Mouse (Mus musculus): ENCODE data around the gene Lig1.
"Not testable (repeated sequence)": the region's sequence is repeated elsewhere in the genome, so short reads cannot be mapped to it uniquely, and the experiment has no call there.

Gene Lig1

GRCm38 (mm10) chr7:13278308-13278891, 1.3 kb downstream of the Lig1 start, which contains the start of gene Zswim9:
TSS of gene Zswim9 (minus strand) at chr7:13278721.
- Histone ChIP-seq H3K4me1 (replicated peaks; ENCODE audit: low read depth, low read length) (peaks cover 24% of the 10 kb centered on the region), H3K9me3 (ENCODE audit: low read length) (no peaks in the 10 kb centered on the region), H3K36me3 (ENCODE audit: insufficient read depth, low read length) (peaks cover 60% of the 10 kb centered on the region), H3K4me3 (replicated peaks; ENCODE audit: low read length) (peak within 1 kb of the TSS; percentile 86), H3K27me3 (ENCODE audit: insufficient read depth, low read length) (no peaks in the 10 kb centered on the region)
- TF ChIP-seq CTCF (conservative IDR thresholded peaks at IDR 0.05; ENCODE audit: low read length) (no peak), NANOG (IDR thresholded peaks at IDR 0.05; ENCODE audit: borderline replicate concordance, low read length) (no peak), POU5F1 (IDR thresholded peaks at IDR 0.05; ENCODE audit: borderline replicate concordance, low read length) (no peak)

GRCm38 (mm10) chr7:13278957-13279356, 1.9 kb downstream of the Lig1 start:
- Histone ChIP-seq H3K36me3 (ENCODE audit: insufficient read depth, low read length) (peaks cover 66% of the 10 kb centered on the region), H3K4me3 (replicated peaks; ENCODE audit: low read length) (peak overlapping the region; percentile 86), H3K4me1 (replicated peaks; ENCODE audit: low read depth, low read length) (peaks cover 24% of the 10 kb centered on the region)
- not testable (repeated sequence) for H3K9me3 ChIP-seq (ENCODE audit: low read length); H3K27me3 ChIP-seq (ENCODE audit: insufficient read depth, low read length)

GRCm38 (mm10) chr7:13288621-13289020, 11.5 kb downstream of the Lig1 start:
- H3K4me1 ChIP-seq (replicated peaks; ENCODE audit: low read depth, low read length), result no peaks in the 10 kb centered on the region
- no peak overlapping the region for H3K4me3 ChIP-seq (replicated peaks; ENCODE audit: low read length)
- peaks cover 100% of the 10 kb centered on the region for H3K36me3 ChIP-seq (ENCODE audit: insufficient read depth, low read length)
- no peaks in the 10 kb centered on the region for H3K27me3 ChIP-seq (ENCODE audit: insufficient read depth, low read length)
- H3K9me3 ChIP-seq (ENCODE audit: low read length), result peaks cover 47% of the 10 kb centered on the region
- peak; percentile 56 for TF ChIP-seq CTCF (conservative IDR thresholded peaks at IDR 0.05; ENCODE audit: low read length)
- TF ChIP-seq POU5F1 (IDR thresholded peaks at IDR 0.05; ENCODE audit: borderline replicate concordance, low read length), result no peak
- TF ChIP-seq NANOG (IDR thresholded peaks at IDR 0.05; ENCODE audit: borderline replicate concordance, low read length), result no peak

GRCm38 (mm10) chr7:13290041-13290675, 13.1 kb downstream of the Lig1 start:
- no peak for TF ChIP-seq NANOG (IDR thresholded peaks at IDR 0.05; ENCODE audit: borderline replicate concordance, low read length)
- Histone ChIP-seq H3K9me3 (ENCODE audit: low read length) (peaks cover 63% of the 10 kb centered on the region), H3K4me1 (replicated peaks; ENCODE audit: low read depth, low read length) (no peaks in the 10 kb centered on the region), H3K36me3 (ENCODE audit: insufficient read depth, low read length) (peaks cover 100% of the 10 kb centered on the region), H3K27me3 (ENCODE audit: insufficient read depth, low read length) (no peaks in the 10 kb centered on the region), H3K4me3 (replicated peaks; ENCODE audit: low read length) (no peak overlapping the region)

- TF ChIP-seq CTCF (conservative IDR thresholded peaks at IDR 0.05; ENCODE audit: low read length) (no peak), POU5F1 (IDR thresholded peaks at IDR 0.05; ENCODE audit: borderline replicate concordance, low read length) (no peak), NANOG (IDR thresholded peaks at IDR 0.05; ENCODE audit: borderline replicate concordance, low read length) (no peak)
- H3K4me3 ChIP-seq (replicated peaks; ENCODE audit: low read length), result no peak overlapping the region
Measured at GRCm38 (mm10) chr7:13291370-13291769, 14.3 kb downstream of the Lig1 start.

GRCm38 (mm10) chr7:13293878-13294855, 17.1 kb downstream of the Lig1 start:
- H3K27me3 ChIP-seq (ENCODE audit: insufficient read depth, low read length), result no peaks in the 10 kb centered on the region
- peaks cover 99% of the 10 kb centered on the region for H3K9me3 ChIP-seq (ENCODE audit: low read length)
- no peak for TF ChIP-seq NANOG (IDR thresholded peaks at IDR 0.05; ENCODE audit: borderline replicate concordance, low read length)
- no peak for TF ChIP-seq CTCF (conservative IDR thresholded peaks at IDR 0.05; ENCODE audit: low read length)
- TF ChIP-seq POU5F1 (IDR thresholded peaks at IDR 0.05; ENCODE audit: borderline replicate concordance, low read length), result no peak
- peaks cover 100% of the 10 kb centered on the region for H3K36me3 ChIP-seq (ENCODE audit: insufficient read depth, low read length)
- H3K4me1 ChIP-seq (replicated peaks; ENCODE audit: low read depth, low read length), result peaks cover 15% of the 10 kb centered on the region
- H3K4me3 ChIP-seq (replicated peaks; ENCODE audit: low read length), result no peak overlapping the region

More at GRCm38 (mm10) chr7:13291370-13291769, 14.3 kb downstream of the Lig1 start:
- peaks cover 100% of the 10 kb centered on the region for H3K36me3 ChIP-seq (ENCODE audit: insufficient read depth, low read length)
- no peaks in the 10 kb centered on the region for H3K27me3 ChIP-seq (ENCODE audit: insufficient read depth, low read length)
- peaks cover 75% of the 10 kb centered on the region for H3K9me3 ChIP-seq (ENCODE audit: low read length)
- H3K4me1 ChIP-seq (replicated peaks; ENCODE audit: low read depth, low read length), result no peaks in the 10 kb centered on the region

- H3K27me3 ChIP-seq (ENCODE audit: insufficient read depth, low read length), result no peaks in the 10 kb centered on the region
- H3K4me3 ChIP-seq (replicated peaks; ENCODE audit: low read length), result no peak overlapping the region
- peaks cover 100% of the 10 kb centered on the region for H3K9me3 ChIP-seq (ENCODE audit: low read length)
- H3K36me3 ChIP-seq (ENCODE audit: insufficient read depth, low read length), result peaks cover 100% of the 10 kb centered on the region
- TF ChIP-seq NANOG (IDR thresholded peaks at IDR 0.05; ENCODE audit: borderline replicate concordance, low read length), result no peak
- TF ChIP-seq POU5F1 (IDR thresholded peaks at IDR 0.05; ENCODE audit: borderline replicate concordance, low read length), result no peak
- no peak for TF ChIP-seq CTCF (conservative IDR thresholded peaks at IDR 0.05; ENCODE audit: low read length)
- peaks cover 15% of the 10 kb centered on the region for H3K4me1 ChIP-seq (replicated peaks; ENCODE audit: low read depth, low read length)
Measured at GRCm38 (mm10) chr7:13295256-13295655, 18.2 kb downstream of the Lig1 start.

GRCm38 (mm10) chr7:13297636-13298035, 20.6 kb downstream of the Lig1 start:
- Histone ChIP-seq H3K4me1 (replicated peaks; ENCODE audit: low read depth, low read length) (peaks cover 15% of the 10 kb centered on the region), H3K4me3 (replicated peaks; ENCODE audit: low read length) (no peak overlapping the region), H3K27me3 (ENCODE audit: insufficient read depth, low read length) (no peaks in the 10 kb centered on the region), H3K36me3 (ENCODE audit: insufficient read depth, low read length) (peaks cover 100% of the 10 kb centered on the region), H3K9me3 (ENCODE audit: low read length) (peaks cover 100% of the 10 kb centered on the region)
- TF ChIP-seq POU5F1 (IDR thresholded peaks at IDR 0.05; ENCODE audit: borderline replicate concordance, low read length), result no peak
- TF ChIP-seq CTCF (conservative IDR thresholded peaks at IDR 0.05; ENCODE audit: low read length), result no peak
- TF ChIP-seq NANOG (IDR thresholded peaks at IDR 0.05; ENCODE audit: borderline replicate concordance, low read length), result no peak

Measured in E14TG2a.4 (cell line).